Mouse (Mus musculus): ENCODE results near the gene Clhc1.

Gene Clhc1

GRCm38 (mm10) chr11:29563406-29563805 is 15.7 kb downstream of the Clhc1 start:
- DNase-seq: no peak

GRCm38 (mm10) chr11:29571536-29571935 is 23.8 kb downstream of the Clhc1 start:
- no peak for DNase-seq

GRCm38 (mm10) chr11:29572656-29573055 is 24.9 kb downstream of the Clhc1 start:
- DNase-seq: no peak

- DNase-seq: peak; percentile 16
Measured at GRCm38 (mm10) chr11:29579610-29580009, 31.9 kb downstream of the Clhc1 start.

- no peak for DNase-seq
Measured at GRCm38 (mm10) chr11:29595217-29595616, 47.5 kb downstream of the Clhc1 start.

- no peak for DNase-seq
Measured at GRCm38 (mm10) chr11:29597159-29597558, 49.4 kb downstream of the Clhc1 start.

- no peak for DNase-seq
Measured at GRCm38 (mm10) chr11:29599000-29599399, 51.2 kb downstream of the Clhc1 start.

- DNase-seq: no peak
Measured at GRCm38 (mm10) chr11:29603581-29603980, 55.8 kb downstream of the Clhc1 start.

GRCm38 (mm10) chr11:29607465-29607990 is 59.8 kb downstream of the Clhc1 start:
- DNase-seq: no peak

- DNase-seq: no peak
Measured at GRCm38 (mm10) chr11:29609756-29610468, 62.2 kb downstream of the Clhc1 start.

GRCm38 (mm10) chr11:29612007-29612406 is 64.3 kb downstream of the Clhc1 start:
- DNase-seq: peak; percentile 11

GRCm38 (mm10) chr11:29613185-29613735 is 65.5 kb downstream of the Clhc1 start:
- DNase-seq: no peak

GRCm38 (mm10) chr11:29614217-29614924 is 66.6 kb downstream of the Clhc1 start:
- no peak for DNase-seq

GRCm38 (mm10) chr11:29622030-29622790 is 74.5 kb downstream of the Clhc1 start:
- no peak for DNase-seq

GRCm38 (mm10) chr11:29623327-29623726 is 75.6 kb downstream of the Clhc1 start:
- DNase-seq: no peak

- DNase-seq: no peak
Measured at GRCm38 (mm10) chr11:29626541-29626940, 78.8 kb downstream of the Clhc1 start.

- no peak for DNase-seq
Measured at GRCm38 (mm10) chr11:29627706-29628105, 80.0 kb downstream of the Clhc1 start.
